Mouse (Mus musculus): ENCODE measurements at regions not wholly inside any gene's neighbourhood (a gene's known extent, or its start where the extent isn't known, plus 50 kb on each side); places are given as distances from the start of the nearest gene placed in this dataset.
"Not testable (repeated sequence)": the region's sequence is repeated elsewhere in the genome, so short reads cannot be mapped to it uniquely, and the experiment has no call there.

DNA sequence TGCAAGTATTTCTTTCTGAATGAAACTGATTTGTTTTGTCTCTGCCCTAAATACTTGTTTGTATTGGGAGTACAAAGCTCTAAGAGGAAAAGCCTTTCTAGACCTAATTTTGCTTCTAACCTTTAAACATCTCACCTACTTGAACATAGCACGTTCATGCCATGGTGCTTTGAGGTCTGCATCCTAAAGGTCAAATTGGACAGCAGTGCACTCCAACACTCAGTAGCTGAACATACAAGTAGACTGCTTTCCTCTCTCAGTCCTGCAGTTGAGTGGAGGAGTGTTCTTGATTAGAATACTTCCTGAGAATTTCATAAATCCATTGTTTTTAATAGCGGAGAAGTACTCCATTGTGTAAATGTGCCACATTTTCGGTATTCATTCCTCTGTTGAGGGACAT, 1397.2 kb upstream of the 1700008P02Rik start:
- Histone ChIP-seq H3K4me3 (no peak overlapping the region), H3K36me3 (replicated peaks) (no peaks in the 10 kb centered on the region), H3K27ac (no peak overlapping the region), H3K27me3 (ENCODE audit: poor library complexity, severe bottlenecking) (no peaks in the 10 kb centered on the region), H3K9me3 (peaks cover 7% of the 10 kb centered on the region), H3K4me1 (peaks cover 4% of the 10 kb centered on the region; the same call in 1 of the 2 replicates)
- no peak for DNase-seq (ENCODE audit: extremely low spot score, low spot score)
- 87% methylated on average over 3 of the region's 3 CpGs for WGBS

GRCm38 (mm10) chr3:8016945-8017344, 1396.7 kb upstream of the 1700008P02Rik start:
- no peak for DNase-seq (ENCODE audit: extremely low spot score, low spot score)
- no peak overlapping the region for H3K27ac ChIP-seq
- peaks cover 7% of the 10 kb centered on the region for H3K9me3 ChIP-seq
- no peaks in the 10 kb centered on the region for H3K36me3 ChIP-seq (replicated peaks)
- H3K27me3 ChIP-seq (ENCODE audit: poor library complexity, severe bottlenecking): no peaks in the 10 kb centered on the region
- H3K4me1 ChIP-seq: peaks cover 4% of the 10 kb centered on the region; the same call in 1 of the 2 replicates
- no peak overlapping the region for H3K4me3 ChIP-seq

DNA sequence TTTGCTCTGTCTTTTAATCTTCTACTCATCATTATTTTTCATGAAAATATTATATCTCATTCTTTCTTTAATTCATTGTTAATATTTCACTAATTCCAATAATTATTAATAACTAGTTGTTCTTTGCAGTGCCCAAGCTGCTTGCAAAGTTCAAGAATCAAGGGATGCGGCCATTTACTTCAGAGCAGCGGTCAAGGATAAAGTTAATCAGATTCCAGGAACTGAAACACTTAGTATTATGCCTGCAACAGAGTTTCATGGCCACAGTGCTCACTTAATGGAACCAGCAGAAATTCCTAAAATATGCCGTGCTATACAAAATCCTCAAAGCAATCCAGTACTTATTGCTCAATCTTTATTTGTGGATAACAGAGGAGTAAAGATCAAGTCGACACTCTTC, 1389.7 kb upstream of the 1700008P02Rik start:
- no peaks in the 10 kb centered on the region for H3K36me3 ChIP-seq (replicated peaks)
- H3K4me1 ChIP-seq: no peaks in the 10 kb centered on the region
- no peak overlapping the region for H3K4me3 ChIP-seq
- H3K27ac ChIP-seq: no peak overlapping the region
- no peak for DNase-seq (ENCODE audit: extremely low spot score, low spot score)
- no peaks in the 10 kb centered on the region for H3K27me3 ChIP-seq (ENCODE audit: poor library complexity, severe bottlenecking)
- H3K9me3 ChIP-seq: no peaks in the 10 kb centered on the region
- WGBS: 92% methylated on average over 4 of the region's 4 CpGs

DNA sequence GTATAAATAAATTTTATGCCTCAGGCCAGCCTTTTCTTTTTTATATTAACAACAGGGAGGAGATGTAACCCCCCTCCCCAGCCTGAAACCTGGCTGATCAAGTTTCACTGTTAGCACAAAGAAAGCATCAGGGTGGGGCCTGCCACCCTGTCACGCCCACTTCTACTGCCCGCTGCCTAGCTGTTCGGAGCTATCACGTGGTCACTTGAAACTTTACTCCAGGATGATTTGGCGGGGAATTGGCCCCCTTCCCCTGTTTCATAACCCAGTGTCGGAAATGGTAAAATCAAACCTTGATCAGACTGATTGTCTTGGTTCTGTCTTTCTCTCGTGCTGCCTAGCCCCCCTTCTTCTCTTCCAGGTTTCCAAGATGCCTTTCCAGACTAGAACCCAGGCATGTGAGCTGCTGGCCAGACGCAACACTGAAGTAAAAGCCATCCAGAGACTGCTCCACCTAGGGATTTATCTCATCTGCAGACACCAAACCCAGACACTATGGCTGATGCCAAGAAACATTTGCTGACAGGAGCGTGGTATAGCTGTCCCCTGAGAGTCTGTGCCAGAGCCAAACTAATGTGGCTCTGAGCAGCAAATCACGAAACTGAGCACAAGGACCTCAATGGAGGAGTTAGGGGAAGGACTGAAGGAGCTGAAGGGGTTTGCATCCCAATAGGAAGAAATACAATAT, 1386.6 kb upstream of the 1700008P02Rik start:
- DNase-seq (ENCODE audit: extremely low spot score, low spot score): no peak
- no peaks in the 10 kb centered on the region for H3K9me3 ChIP-seq
- H3K4me1 ChIP-seq: no peaks in the 10 kb centered on the region
- H3K27ac ChIP-seq: no peak overlapping the region
- H3K4me3 ChIP-seq: no peak overlapping the region
- no peaks in the 10 kb centered on the region for H3K36me3 ChIP-seq (replicated peaks)
- H3K27me3 ChIP-seq (ENCODE audit: poor library complexity, severe bottlenecking): no peaks in the 10 kb centered on the region
- WGBS: 86% methylated on average over 10 of the region's 10 CpGs

- Histone ChIP-seq H3K27ac (no peak overlapping the region), H3K27me3 (ENCODE audit: poor library complexity, severe bottlenecking) (no peaks in the 10 kb centered on the region), H3K9me3 (no peaks in the 10 kb centered on the region), H3K4me1 (no peaks in the 10 kb centered on the region), H3K4me3 (no peak overlapping the region), H3K36me3 (replicated peaks) (no peaks in the 10 kb centered on the region)
- DNase-seq (ENCODE audit: extremely low spot score, low spot score): no peak
- WGBS: 91% methylated on average over 5 of the region's 5 CpGs
Measured at GRCm38 (mm10) chr3:8006273-8006672, 1386.0 kb upstream of the 1700008P02Rik start.

GRCm38 (mm10) chr3:8005684-8006083, 1385.4 kb upstream of the 1700008P02Rik start:
- DNase-seq (ENCODE audit: extremely low spot score, low spot score); H3K27me3 ChIP-seq (ENCODE audit: poor library complexity, severe bottlenecking); H3K4me1 ChIP-seq; H3K9me3 ChIP-seq; H3K4me3 ChIP-seq; H3K36me3 ChIP-seq (replicated peaks); H3K27ac ChIP-seq: not testable (repeated sequence)
- 90% methylated on average over 2 of the region's 2 CpGs for WGBS

GRCm38 (mm10) chr3:8004271-8004670, 1384.0 kb upstream of the 1700008P02Rik start:
- no peak overlapping the region for H3K4me3 ChIP-seq
- no peak for DNase-seq (ENCODE audit: extremely low spot score, low spot score)
- no peaks in the 10 kb centered on the region for H3K36me3 ChIP-seq (replicated peaks)
- WGBS: 94% methylated on average over 1 of the region's 1 CpGs
- H3K9me3 ChIP-seq: no peaks in the 10 kb centered on the region
- H3K27ac ChIP-seq: no peak overlapping the region
- H3K27me3 ChIP-seq (ENCODE audit: poor library complexity, severe bottlenecking): no peaks in the 10 kb centered on the region
- H3K4me1 ChIP-seq: no peaks in the 10 kb centered on the region

GRCm38 (mm10) chr3:8001027-8001426, 1380.8 kb upstream of the 1700008P02Rik start:
- Histone ChIP-seq H3K27me3 (ENCODE audit: poor library complexity, severe bottlenecking) (no peaks in the 10 kb centered on the region), H3K27ac (no peak overlapping the region), H3K36me3 (replicated peaks) (no peaks in the 10 kb centered on the region), H3K4me1 (no peaks in the 10 kb centered on the region), H3K4me3 (no peak overlapping the region), H3K9me3 (no peaks in the 10 kb centered on the region)
- 93% methylated on average over 4 of the region's 4 CpGs for WGBS
- no peak for DNase-seq (ENCODE audit: extremely low spot score, low spot score)

- Histone ChIP-seq H3K36me3 (replicated peaks) (no peaks in the 10 kb centered on the region), H3K4me3 (no peak overlapping the region), H3K4me1 (no peaks in the 10 kb centered on the region), H3K9me3 (no peaks in the 10 kb centered on the region), H3K27ac (no peak overlapping the region), H3K27me3 (ENCODE audit: poor library complexity, severe bottlenecking) (no peaks in the 10 kb centered on the region)
- DNase-seq (ENCODE audit: extremely low spot score, low spot score): no peak
- 91% methylated on average over 2 of the region's 2 CpGs for WGBS
Measured at GRCm38 (mm10) chr3:7992322-7992721, 1372.1 kb upstream of the 1700008P02Rik start.

GRCm38 (mm10) chr3:7973287-7973686, 1353.0 kb upstream of the 1700008P02Rik start:
- no peaks in the 10 kb centered on the region for H3K27me3 ChIP-seq (ENCODE audit: poor library complexity, severe bottlenecking)
- no peak overlapping the region for H3K4me3 ChIP-seq
- DNase-seq (ENCODE audit: extremely low spot score, low spot score): no peak
- no peaks in the 10 kb centered on the region for H3K36me3 ChIP-seq (replicated peaks)
- no peak overlapping the region for H3K27ac ChIP-seq
- H3K9me3 ChIP-seq: no peaks in the 10 kb centered on the region
- 84% methylated on average over 3 of the region's 3 CpGs for WGBS
- no peaks in the 10 kb centered on the region for H3K4me1 ChIP-seq

- WGBS: 94% methylated on average over 1 of the region's 1 CpGs
- H3K27ac ChIP-seq: no peak overlapping the region
- H3K36me3 ChIP-seq (replicated peaks): no peaks in the 10 kb centered on the region
- H3K9me3 ChIP-seq: no peaks in the 10 kb centered on the region
- no peak for DNase-seq (ENCODE audit: extremely low spot score, low spot score)
- no peak overlapping the region for H3K4me3 ChIP-seq
- no peaks in the 10 kb centered on the region for H3K27me3 ChIP-seq (ENCODE audit: poor library complexity, severe bottlenecking)
- H3K4me1 ChIP-seq: no peaks in the 10 kb centered on the region
Measured at GRCm38 (mm10) chr3:7953911-7954310, 1333.7 kb upstream of the 1700008P02Rik start.

DNA sequence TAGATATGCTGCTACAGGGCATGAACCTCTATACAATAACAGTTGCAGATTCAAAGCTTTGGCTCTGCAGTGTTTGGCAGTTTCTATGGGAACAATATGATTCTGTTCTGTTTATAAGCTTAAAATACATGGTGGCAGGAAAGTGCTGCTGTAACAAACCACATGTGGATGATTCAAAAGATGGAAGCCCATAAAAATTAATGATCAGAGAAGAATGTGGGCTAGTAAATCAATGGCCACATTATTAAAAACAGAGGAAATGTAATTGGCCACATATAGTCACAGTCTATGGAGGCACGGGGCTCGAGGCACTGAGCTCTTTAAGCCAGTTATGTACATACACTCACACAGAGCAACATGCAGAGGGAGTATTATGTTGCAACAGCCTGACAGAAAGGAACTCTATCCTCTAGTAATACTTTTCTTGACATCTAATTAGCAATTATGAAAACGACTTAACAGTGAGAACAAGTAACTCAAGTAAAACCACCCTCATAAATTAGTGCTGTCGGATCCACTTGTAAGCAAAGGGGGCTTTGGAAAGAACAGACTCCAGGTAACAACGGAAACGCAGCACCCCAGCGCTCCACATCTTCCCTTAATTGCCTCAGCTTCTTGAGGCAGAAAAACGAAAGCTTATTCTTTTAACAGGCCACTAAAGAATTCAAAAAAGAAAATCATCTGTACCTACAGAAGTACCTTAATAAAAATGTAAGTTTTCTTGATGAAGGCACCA, 1323.6 kb upstream of the 1700008P02Rik start:
- WGBS: 66% methylated on average over 8 of the region's 8 CpGs
- DNase-seq (ENCODE audit: extremely low spot score, low spot score): no peak

More for the DNA sequence above, 1323.6 kb upstream of the 1700008P02Rik start:
- no peak overlapping the region for H3K27ac ChIP-seq
- no peak overlapping the region for H3K4me3 ChIP-seq
- H3K36me3 ChIP-seq (replicated peaks): no peaks in the 10 kb centered on the region
- no peaks in the 10 kb centered on the region for H3K4me1 ChIP-seq
- H3K9me3 ChIP-seq: no peaks in the 10 kb centered on the region
- H3K27me3 ChIP-seq (ENCODE audit: poor library complexity, severe bottlenecking): no peaks in the 10 kb centered on the region
